Mouse (Mus musculus) thymus, postnatal 4 days (tissue): ENCODE results near the gene Nid2.

ENCODE experiments used
- DNase-seq: peaks from one replicate; pipeline ENCODE4 v3.0.0; 2021

The Nid2 gene

GRCm38 (mm10) chr14:19858808-19859776, 108.0 kb downstream of the Nid2 start:
- no peak for DNase-seq

- DNase-seq: no peak
These were observed 109.2 kb downstream of the Nid2 start for GRCm38 (mm10) chr14:19860281-19860680.
